15 mouse cellular contexts compared by ENCODE assay signal in the genomic region with DNA sequence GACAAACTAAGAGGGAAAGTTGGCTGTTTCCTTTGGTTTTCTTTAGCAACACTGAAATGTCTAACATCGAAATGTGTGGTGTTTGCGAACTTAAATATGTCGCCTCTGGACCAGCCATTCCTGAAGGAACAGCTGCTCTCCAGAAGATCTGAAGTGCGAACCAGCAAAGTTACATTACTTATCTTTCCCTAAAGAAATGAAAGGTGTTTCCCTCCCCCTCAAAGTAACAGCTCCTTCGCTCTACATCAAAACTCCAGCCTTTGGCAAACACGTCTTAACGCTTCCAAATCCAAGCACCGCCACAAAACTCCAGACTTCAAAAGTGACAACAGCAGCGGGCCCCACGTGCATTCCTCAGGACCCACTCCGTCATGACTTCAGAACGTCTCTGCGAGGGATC.
A peak's percentile ranks its signal among the peaks of the same experiment; 100 is the strongest.
DNase-seq lines count a peak whose midpoint lies in the region.
"Had no signal": no experiment of that assay in that cellular context is flagged by ENCODE, and none has a peak within 500 bp of the region (broad histone marks: within the 10 kb centered on the region; RNA-seq: fewer than 3 reads in every experiment).

No protein-coding gene starts in this region.

- DNase-seq in right cerebral cortex, adult 18-20 months: peak; percentile 57
- DNase-seq in right cerebral cortex, postnatal 4 days: no peak
- DNase-seq in left cerebral cortex, adult 9 months (ENCODE audit: low spot score in 2 of 2): peak; percentile 56 to 60
- DNase-seq in right cerebral cortex, postnatal 14 days: peak; percentile 38
- no peak for DNase-seq in lung, postnatal 10 days
- DNase-seq in adrenal gland, adult (ENCODE audit: inconsistent age in 2 of 2, low spot score in 1 of 2): no peak
- no peak for DNase-seq in embryo, embryonic 11 days
- DNase-seq: adrenal gland, adult 2 months; cerebellum, adult 18-20 months; cerebellum, postnatal 25 days; gastrocnemius, postnatal 36 days; kidney, adult 11 months; layer of hippocampus, adult 9-11 months; liver; spleen, adult 18-20 months had no signal

Comparison
In these comparisons a context has a peak if more than half of its experiments do, and no peak if none do; other contexts are left out.
1. DNase-seq: peak in right cerebral cortex, adult 18-20 months (single experiment), left cerebral cortex, adult 9 months (2 of 2) and right cerebral cortex, postnatal 14 days (single experiment); none in right cerebral cortex, postnatal 4 days (single experiment), lung, postnatal 10 days (single experiment), adrenal gland, adult (0 of 2) and embryo, embryonic 11 days (single experiment).